Mouse (Mus musculus): ENCODE data around the gene Necab3.

Necab3 gene

DNA sequence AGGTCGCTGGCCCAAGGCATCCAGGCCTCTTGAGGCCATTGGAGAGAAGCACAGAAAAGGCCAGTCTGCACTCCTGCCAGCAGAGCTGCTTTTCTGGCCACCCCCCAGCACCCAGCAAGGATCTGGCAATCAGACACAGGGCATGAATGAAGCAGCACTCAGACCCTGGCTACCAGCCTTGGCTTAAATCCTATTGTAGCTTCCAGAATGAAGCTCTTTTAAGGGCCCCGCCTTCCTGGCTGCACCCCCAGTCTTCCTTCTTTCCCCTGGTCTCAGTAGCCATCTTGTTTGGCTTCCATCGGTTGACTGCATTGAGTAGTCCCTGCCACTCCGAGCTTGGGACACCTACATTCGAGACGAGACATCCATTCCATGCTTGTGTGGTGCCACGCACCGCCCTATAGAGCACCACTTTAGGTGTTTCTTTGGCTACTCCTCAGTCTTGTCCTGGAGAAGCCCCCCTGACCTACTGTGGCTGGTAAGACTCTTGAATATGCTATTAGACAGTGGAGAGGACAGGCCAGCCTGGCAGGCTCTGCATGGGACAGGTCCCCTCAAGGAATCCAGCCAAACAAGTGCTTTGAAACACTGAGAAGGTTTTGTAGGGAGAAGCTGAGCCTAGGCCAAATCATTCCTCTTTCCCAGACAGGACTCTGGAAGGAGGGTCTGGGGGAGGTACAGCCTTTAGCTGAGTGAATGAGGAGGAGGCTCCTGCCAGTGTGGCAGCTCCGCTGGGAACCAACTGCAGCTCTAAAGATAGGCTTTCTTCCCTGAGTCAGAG is 14.9 kb downstream of the Necab3 start:
- in situ Hi-C loops (cut with MboI, MseI), result loop anchor here in 1 of 2 experiments (5.0 kb wide), 1 partner anchor 131 kb away; no protein-coding TSS in a partner anchor

DNA sequence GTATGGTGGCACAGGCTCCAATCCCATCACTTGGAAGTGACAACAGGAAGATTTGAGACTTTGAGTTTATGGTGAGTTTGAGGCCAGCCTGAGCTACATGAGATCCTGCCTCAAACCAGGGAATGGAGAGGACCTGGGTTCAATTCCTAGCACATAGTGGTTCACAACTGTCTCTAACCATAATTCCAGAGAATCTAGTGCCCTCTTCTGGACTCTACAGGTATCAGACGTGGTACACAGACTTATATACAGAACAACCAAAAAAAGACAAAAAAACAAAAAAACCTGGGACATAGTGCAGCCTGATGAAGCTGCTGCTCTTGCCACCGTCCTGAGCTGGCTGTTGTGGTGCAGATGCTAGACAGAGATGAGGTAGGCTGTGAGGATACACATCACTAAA is 17.1 kb downstream of the Necab3 start:
- in situ Hi-C loops (cut with MboI, MseI), result loop anchor here in 1 of 2 experiments (5.0 kb wide), 1 partner anchor 129 kb away; no protein-coding TSS in a partner anchor

DNA sequence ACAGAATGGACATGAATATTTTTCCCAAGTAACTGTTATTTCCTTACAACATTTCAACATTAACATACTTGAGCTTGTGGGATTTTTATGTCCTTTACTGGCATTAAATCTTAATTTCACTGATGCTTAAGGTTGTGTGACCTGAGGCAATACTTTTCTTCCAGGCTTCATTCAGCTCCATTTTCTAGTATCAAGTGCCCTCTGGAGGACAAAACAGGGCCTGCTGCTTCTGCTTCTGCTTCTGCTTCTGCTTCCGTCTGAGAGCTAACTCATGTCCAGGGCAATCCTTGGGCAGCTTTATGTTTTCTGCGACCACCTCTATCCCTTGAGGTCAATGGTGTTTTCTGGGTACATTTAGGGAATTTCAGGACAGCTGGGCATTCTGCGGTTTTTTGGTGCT is 19.0 kb downstream of the Necab3 start:
- in situ Hi-C loops (cut with MboI, MseI), result loop anchor here in 1 of 2 experiments (5.0 kb wide), 1 partner anchor 127 kb away; no protein-coding TSS in a partner anchor

DNA sequence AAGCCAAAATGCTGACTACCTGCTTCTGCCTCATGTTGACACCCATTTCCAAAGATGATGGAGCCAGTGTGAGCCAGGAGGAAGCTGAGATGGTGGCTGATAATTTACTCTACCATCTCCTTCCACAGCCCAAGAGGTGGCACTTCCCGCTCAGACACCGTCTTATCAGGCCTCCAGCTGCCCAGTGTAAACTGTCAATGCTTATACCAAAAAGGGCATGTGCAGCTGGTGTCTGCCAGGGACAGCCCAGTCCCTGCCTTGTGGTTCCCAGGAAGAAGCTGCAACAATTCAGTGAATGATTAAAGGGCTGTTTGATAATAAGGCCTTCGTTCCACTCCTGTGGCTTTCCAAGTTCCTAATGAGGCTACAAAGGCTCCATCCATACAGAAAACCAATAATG is 20.0 kb downstream of the Necab3 start:
- in situ Hi-C loops (cut with MboI, MseI), result no loop called here

DNA sequence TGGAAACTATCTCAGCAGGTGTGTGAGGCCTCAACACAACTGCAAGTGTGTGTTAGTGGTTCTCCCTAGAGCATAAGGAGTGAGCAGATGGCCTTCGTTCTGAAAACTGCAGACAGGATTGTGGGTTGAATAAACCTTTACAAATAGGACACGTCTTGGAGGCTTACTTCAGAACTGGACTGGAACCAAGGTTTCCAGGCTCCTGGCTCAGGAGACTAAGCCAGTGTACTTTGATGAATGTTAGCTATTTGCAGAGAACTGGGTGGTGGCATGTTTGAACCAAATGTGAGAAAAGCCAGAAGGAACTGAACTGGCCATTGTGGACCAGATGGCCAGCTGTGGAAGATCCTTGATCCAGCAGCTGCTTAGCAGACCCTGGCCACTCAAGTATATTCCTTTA is 20.4 kb downstream of the Necab3 start:
- in situ Hi-C loops (cut with MboI, MseI), result no loop called here

DNA sequence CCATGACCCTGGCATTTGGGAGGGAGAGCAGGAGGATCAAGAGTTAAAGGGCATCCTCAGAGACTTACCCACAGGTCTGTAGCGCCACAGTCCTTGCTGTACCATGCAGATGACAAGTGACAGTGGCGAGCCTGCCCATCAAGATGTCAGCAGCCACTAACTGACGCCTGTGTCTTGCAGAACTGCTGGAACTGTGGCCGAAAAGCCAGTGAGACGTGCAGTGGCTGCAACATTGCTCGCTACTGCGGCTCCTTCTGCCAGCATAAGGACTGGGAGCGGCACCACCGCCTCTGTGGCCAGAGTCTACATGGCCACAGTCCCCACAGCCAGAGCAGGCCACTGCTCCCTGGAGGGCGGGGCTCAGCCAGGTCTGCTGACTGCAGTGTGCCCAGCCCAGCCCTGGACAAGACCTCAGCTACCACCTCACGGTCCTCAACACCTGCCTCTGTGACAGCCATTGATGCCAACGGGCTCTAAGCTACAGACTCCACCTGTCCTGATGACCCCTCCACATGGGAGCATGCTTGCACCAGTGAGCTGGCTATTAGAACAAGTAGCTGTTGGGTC is 23.9 kb downstream of the Necab3 start:
- in situ Hi-C loops (cut with MboI, MseI), result no loop called here

DNA sequence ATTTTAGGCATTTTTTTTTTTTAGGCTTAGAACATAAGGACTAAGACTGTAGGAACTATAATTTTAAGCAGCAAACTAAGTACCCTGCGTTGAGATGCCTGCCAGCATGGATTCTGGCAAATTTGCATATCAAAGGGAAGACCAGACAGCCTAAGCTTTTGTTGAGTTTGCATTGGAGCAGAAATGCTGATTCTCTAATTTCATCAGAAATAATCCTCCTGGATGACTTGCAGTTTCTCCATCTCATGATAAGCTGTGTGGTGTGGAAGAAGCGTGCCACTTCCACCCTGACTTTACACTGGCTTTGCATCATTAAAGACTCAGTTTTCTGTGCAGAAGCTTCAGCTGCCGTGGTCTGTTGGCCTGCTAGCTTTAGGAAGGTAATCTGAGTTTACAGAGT is 25.8 kb downstream of the Necab3 start:
- in situ Hi-C loops (cut with MboI, MseI), result no loop called here

DNA sequence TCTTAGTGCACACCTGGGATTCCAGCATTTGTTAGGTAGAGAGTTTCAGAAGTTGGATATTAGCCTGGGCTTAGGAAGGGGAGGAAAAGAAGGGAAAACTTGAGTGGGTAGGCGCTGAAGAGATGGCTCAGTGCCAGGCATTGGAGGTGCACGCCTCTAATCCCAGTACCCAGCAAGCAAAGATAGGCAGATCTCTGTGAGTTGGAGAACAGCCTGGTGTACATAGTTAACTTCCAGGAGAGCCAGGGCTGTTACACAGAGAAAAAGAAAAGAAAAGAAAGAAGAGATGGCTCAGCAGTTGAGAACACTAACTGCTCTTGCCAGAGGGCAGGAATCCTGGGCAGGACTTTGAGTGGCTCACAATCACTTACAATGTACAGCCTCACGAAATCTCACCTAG is 32.2 kb downstream of the Necab3 start:
- in situ Hi-C loops (cut with MboI, MseI), result no loop called here

DNA sequence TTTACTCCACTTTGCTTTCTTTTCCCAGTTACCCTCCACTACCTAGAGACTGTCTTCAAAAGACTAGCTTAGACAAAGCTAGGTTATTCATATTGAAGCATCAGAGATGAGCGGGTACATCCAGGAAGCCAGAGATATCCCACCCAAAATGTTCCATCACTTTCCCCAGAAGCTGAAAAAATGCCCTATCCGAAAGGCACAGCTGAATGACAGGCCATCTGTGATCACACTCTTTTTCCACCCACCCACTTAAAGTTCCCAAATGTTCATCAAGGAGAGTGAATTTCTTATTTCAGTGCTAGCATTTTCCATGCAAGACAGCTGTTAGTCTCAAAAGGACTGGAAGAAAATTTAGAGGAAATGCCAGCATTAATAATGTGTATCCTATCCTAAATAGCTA is 33.4 kb downstream of the Necab3 start:
- in situ Hi-C loops (cut with MboI, MseI), result no loop called here

DNA sequence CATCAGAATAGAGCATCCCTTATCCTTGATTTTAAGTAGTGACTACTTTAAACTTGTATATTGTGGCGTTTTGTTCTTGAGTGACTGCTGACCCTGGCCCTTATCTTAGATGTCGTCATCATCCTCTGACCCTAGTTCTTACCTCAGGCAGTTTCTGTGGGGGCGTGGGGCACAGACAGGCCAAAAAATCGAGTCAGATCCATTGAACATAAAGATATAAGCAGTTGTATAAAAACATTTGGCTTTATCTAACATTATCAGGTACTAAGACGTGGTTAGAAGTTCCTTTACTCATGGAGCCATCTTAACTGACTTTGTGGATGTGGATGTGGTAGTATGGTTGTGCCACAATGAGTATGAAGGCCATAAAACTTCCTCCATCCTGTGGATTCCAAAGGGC is 36.4 kb downstream of the Necab3 start:
- in situ Hi-C loops (cut with MboI, MseI), result no loop called here

DNA sequence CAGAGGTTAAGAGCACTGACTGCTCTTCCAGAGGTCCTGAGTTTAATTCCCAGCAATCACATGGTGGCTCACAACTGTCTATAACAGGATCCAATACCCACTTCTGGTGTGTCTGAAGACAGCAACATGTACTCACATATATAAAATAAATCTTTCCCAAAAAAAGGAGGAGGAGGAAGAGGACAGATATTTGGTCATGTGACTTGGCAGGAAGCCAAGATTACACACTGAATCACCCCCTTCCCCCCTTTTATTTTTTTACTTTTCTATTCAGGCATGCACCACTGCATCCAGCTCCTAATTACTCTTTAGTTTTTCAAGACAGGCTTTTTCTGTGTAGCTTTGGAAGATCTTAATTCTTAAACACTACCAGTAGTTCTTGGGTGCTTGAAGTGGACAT is 37.2 kb downstream of the Necab3 start:
- in situ Hi-C loops (cut with MboI, MseI), result no loop called here

DNA sequence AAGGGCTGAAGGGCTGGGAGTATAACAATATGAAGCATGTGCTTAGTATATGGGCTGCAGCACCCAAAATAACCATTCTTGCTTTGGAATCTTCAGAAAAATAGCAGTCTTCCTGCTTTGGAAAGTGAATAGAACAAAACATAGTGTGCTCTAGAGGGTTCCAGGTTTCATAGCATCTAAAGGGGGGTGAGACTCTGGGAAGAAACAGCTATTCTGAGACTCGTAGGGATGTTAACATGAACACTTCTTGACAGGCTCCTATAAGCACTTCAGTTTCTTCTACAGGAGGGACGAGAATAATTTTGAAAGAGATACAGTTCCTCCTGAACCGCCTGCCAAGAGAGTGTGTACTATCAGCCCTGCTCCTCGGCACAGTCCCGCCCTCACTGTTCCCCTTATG is 41.3 kb downstream of the Necab3 start:
- in situ Hi-C loops (cut with MboI, MseI), result no loop called here

DNA sequence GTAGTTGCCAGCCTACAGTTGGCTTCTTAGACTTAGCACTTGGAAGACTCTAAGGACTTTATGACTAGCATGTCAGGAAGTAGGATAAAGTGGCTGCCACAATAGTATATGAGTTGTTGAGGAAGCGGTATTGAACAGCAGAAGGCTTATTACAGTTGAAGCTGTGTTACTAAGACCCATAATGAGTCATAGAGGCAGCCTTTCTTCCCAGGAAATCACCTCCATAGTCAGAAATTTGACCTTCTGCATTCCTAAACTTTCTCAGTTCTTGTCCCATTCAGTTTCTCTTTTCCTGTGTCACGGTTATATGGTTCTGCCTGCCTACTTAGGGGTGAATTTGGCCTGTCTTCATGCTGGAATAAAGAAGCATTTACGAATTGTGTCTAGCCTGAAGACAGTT is 41.7 kb downstream of the Necab3 start:
- in situ Hi-C loops (cut with MboI, MseI), result no loop called here

DNA sequence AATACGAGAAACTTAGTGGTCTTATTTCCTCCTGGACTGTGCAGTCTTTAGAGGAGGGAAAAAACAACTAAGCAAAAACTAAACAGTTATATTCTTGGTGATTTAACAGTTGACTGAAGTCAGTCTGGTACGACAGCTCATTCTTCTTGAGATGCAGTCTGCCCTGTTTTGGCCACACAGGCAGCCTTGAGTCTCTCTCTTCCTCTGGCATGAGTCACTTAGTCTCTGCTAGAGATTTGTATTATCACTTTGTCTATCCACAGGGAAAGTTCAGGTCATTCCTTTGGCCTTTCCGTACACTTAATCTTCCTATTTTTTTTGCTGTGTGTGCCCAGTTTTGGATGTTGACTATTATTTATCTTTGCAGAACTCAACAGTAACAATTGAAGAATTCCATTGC is 48.5 kb downstream of the Necab3 start:
- in situ Hi-C loops (cut with MboI, MseI), result no loop called here

DNA sequence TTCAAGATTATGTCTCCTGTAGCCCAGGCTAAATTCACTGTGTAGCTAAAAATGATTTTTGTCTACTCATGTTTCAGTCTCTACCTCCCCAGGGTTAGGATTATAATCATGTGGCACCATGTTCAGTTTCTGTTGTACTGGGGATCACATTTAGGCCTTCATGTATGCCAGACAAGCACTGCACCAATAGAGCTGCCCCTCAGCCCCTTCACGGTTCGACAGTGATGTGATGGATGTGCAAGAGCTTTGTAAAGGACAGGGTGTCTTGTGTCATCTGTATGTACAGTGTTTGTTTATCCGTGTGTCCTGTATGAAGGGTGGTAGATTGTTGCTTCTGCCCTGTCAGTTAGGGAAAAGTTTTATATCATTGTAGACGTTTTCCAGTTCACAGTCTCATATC is 50.2 kb downstream of the Necab3 start:
- in situ Hi-C loops (cut with MboI, MseI), result no loop called here

DNA sequence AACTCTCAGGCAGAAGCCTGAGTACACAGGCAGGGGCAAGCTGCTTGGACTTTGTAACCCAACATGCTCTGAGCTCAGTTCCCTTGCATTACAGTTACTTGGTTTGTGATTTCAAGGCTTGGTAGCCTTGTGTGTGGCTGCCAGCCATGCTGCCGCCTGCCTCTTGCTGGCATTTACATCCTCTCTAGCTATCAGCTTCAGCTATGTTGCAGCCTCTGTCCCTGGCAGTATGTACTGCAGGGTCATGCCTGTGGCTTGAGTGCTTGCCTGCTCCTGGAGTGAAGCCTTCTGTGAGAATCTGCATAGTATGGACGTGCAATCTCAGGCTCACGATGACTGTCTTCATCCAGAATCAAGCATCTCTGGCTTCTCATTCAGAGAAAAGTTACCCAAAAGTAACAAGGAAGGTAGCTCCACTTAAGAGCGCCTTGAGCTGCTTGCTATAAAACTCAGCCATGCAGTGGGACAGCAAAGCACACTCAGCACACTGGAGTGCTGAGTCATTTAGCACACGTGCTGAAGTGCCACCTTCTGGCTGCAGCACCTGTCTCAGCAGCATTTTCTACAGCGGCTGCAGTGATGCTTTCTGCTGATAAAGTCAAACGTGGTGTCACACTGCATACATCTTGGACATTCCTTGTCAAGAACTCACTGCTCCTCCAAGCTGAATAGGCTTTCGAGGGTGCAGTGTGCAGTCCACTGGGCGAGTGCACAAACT is 51.0 kb downstream of the Necab3 start:
- in situ Hi-C loops (cut with MboI, MseI), result no loop called here

DNA sequence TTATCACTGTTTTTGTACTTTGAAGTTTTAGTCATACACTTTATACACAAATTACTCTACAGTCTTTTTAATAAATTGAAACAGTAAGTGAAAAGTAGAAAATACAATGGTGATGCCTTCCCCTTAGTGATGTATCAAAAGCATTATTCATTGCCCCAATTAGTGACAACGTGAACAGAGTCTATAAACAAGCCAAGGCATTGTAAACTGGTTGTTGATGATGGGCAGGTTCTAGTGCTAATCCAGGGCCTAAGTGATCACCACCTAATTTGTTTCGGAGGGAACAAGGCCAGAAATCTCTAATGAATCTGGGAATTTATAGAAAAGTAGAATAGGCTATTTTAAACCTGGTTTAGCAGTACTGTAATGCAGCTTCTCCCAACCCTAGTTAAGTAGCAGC is 51.6 kb downstream of the Necab3 start:
- in situ Hi-C loops (cut with MboI, MseI), result no loop called here

DNA sequence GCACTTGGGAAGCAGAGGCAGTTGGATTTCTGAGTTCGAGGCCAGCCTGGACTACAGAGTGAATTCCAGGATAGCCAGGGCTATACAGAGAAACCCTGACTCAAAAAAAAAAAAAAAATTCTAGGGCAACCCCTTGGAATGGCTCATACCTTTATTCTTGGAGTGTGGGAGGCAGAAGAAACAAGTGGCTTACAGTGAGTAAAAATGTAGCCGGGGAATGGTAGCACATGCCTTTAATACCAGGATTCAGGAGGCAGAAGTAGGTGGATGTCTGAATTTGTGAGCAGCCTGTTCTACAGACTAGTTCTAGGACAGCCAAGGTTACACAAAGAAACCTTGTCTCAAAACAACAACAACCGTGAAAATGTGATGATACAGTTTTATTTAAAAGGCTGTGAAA is 57.9 kb downstream of the Necab3 start:
- in situ Hi-C loops (cut with MboI, MseI), result no loop called here

DNA sequence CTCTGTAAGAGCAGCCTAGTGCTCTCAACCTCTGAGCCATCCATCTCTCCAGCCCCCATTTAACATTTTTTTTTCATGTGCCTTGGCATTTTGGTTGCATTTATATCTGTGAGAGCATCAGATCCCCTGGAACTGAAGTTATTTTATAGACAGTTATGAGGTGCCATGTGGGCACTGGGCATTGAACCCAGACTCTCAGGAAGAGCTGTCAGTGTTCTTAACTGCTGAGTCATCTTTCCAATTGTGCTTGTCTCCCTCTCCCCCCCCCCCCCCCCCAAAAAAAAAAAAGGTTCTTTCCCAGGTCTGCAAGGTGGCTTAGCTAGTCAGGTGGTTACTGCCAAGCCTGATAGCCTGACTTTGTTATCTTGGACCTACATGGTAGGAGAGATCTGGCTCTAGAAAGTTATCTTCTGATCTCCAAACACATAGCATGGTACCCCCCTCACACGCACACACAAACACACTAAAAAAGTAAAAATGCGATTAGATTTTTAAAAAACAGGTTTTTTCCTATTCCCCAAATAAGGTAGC is 58.9 kb downstream of the Necab3 start:
- in situ Hi-C loops (cut with MboI, MseI), result no loop called here

DNA sequence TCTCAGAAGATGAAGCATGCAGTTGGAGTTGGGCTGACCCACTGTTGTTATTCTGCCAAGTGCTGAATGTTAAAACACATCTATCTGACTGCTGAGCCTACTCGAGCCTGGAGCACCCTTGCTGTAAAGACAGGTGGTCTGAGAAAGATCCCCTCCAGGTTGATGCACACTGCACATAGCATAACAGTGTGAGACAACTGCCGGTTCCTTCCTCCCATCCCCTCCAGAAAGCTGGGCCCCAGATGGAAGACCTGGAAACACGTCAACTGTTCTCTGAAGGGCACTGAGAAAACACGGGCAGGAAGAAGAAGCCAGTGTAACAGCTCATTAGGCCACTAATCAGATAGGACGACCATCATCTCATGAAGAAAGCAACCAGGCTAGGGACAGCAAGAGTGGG is 60.1 kb downstream of the Necab3 start:
- in situ Hi-C loops (cut with MboI, MseI), result no loop called here

DNA sequence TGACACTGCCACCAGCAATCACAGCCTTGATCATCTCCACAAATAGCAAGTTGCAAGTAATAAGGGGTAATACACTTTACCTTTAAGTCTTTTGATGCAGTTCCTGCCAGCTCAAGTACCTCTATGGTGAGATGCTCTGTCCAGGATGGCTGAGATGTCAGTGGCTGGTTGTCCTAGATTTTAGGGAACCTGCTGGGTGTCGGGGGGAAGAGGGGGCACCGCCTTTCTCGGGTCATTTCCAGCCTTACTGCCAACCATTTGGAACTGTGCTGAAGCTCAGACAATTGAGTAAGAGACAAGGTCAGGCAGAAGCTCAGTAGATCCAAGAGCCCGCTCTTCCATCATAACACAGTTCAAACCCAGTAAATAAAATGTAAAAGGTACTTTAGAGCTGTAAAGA is 63.7 kb downstream of the Necab3 start:
- in situ Hi-C loops (cut with MboI, MseI), result no loop called here

Data from T-helper 17 cell (primary cell).